Mouse (Mus musculus): ENCODE data around the gene Chrna9. TPM values are rescaled to one million over a fixed set of nuclear protein-coding genes. Genes with fewer than 3 reads are reported as not detected.

The Chrna9 gene
- total and polyA plus RNA-seq, 2 experiments from 2014 or later = 6.9 TPM; not detected in 1

DNA sequence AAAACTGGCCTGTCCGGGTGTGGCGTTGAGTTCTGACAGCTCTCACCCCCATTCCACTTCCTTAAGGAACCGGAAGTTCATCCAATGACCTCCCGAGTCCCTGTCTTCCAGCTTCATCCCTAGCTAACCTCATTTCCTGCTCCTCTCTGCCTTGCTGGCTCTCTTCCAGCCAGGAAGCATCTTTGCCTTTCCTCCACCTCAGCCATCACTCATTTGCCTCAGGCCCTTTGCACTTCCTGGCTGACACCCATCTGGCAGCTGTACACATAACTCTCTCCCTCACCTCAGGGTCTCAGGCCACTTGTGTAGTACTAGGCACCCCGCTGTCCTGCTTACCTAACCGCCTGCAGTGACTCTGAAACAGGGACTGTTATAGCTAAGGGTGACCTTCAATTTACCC lies 59.9 kb downstream of the Chrna9 start:
- Histone ChIP-seq H3K9me3 (replicated peaks; ENCODE audit: control insufficient read depth, low read length) (no peaks in the 10 kb centered on the region), H3K4me1 (ENCODE audit: control insufficient read depth, insufficient read depth) (no peaks in the 10 kb centered on the region), H3K27ac (ENCODE audit: low read depth) (no peak overlapping the region), H3K4me3 (ENCODE audit: low read depth, low read length) (no peak overlapping the region), H3K27me3 (ENCODE audit: control insufficient read depth, insufficient read depth, low read length) (no peaks in the 10 kb centered on the region), H3K9ac (replicated peaks; ENCODE audit: low read depth, low read length) (no peak overlapping the region), H3K4me2 (ENCODE audit: low read depth, low read length) (no peak overlapping the region), H3K36me3 (replicated peaks; ENCODE audit: control insufficient read depth, insufficient read depth, low read length) (no peaks in the 10 kb centered on the region)
- DNase-seq (ENCODE audit: low spot score) = no peak
- ATAC-seq (ENCODE audit: insufficient read depth, low read depth) = no peak
- TF ChIP-seq CTCF (IDR thresholded peaks at IDR 0.05; ENCODE audit: low read depth) = no peak
- no peak for TF ChIP-seq EP300 (IDR thresholded peaks at IDR 0.05; ENCODE audit: low read depth)
- WGBS = 60% methylated on average over 6 of the region's 6 CpGs

DNA sequence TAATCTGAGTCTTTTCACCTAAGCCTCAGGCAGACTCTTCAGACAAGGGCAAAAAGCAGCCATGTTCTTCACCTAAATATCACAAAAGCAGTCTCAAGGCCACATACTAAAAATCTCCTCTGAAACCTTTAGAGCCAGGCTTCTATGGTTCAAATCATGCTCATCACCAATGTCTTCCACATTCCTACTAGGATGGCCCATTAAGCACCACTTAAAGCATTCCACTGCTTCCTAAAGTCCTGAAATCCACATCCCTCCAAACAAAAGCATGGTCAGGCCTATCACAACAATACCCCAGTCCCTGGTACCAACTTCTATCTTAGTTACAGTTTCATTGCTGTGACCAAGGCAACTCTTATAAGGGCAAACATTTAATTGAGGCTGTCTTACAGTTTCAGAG lies 63.1 kb downstream of the Chrna9 start:
- DNase-seq (ENCODE audit: low spot score) (no peak), ATAC-seq (ENCODE audit: insufficient read depth, low read depth) (no peak)
- TF ChIP-seq CTCF (IDR thresholded peaks at IDR 0.05; ENCODE audit: low read depth) (no peak), EP300 (IDR thresholded peaks at IDR 0.05; ENCODE audit: low read depth) (no peak)
- Histone ChIP-seq H3K27ac (ENCODE audit: low read depth) (no peak overlapping the region), H3K9me3 (replicated peaks; ENCODE audit: control insufficient read depth, low read length) (no peaks in the 10 kb centered on the region), H3K27me3 (ENCODE audit: control insufficient read depth, insufficient read depth, low read length) (no peaks in the 10 kb centered on the region), H3K4me1 (ENCODE audit: control insufficient read depth, insufficient read depth) (no peaks in the 10 kb centered on the region), H3K4me2 (ENCODE audit: low read depth, low read length) (no peak overlapping the region), H3K9ac (replicated peaks; ENCODE audit: low read depth, low read length) (no peak overlapping the region), H3K4me3 (ENCODE audit: low read depth, low read length) (no peak overlapping the region), H3K36me3 (replicated peaks; ENCODE audit: control insufficient read depth, insufficient read depth, low read length) (no peaks in the 10 kb centered on the region)

DNA sequence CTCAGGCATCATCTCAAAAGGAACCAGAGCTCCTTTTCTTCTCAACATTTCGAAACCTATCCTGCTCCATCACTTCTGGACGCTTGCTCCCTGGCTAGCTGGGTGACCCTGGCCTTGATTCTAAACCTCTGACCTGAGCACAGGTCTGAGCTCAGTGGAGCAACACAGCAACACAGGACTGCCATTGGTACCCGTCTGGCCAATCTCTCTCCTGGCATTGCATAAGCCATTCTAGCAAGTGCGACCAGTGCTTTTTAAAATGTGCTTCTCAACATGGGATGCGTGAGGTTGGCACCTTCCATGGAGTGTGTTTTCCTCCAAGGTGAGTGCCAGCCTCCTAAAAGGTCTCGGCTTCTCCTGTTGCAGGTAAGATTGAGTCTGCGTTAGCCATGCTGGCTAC lies 64.4 kb downstream of the Chrna9 start:
- H3K27me3 ChIP-seq (ENCODE audit: control insufficient read depth, insufficient read depth, low read length) = no peaks in the 10 kb centered on the region
- H3K4me1 ChIP-seq (ENCODE audit: control insufficient read depth, insufficient read depth) = no peaks in the 10 kb centered on the region
- H3K4me2 ChIP-seq (ENCODE audit: low read depth, low read length) = no peak overlapping the region
- TF ChIP-seq CTCF (IDR thresholded peaks at IDR 0.05; ENCODE audit: low read depth) = no peak
- no peak for TF ChIP-seq EP300 (IDR thresholded peaks at IDR 0.05; ENCODE audit: low read depth)
- WGBS = 72% methylated on average over 7 of the region's 7 CpGs
- no peak overlapping the region for H3K4me3 ChIP-seq (ENCODE audit: low read depth, low read length)
- no peak for DNase-seq (ENCODE audit: low spot score)
- no peaks in the 10 kb centered on the region for H3K36me3 ChIP-seq (replicated peaks; ENCODE audit: control insufficient read depth, insufficient read depth, low read length)
- no peak for ATAC-seq (ENCODE audit: insufficient read depth, low read depth)
- no peaks in the 10 kb centered on the region for H3K9me3 ChIP-seq (replicated peaks; ENCODE audit: control insufficient read depth, low read length)
- H3K9ac ChIP-seq (replicated peaks; ENCODE audit: low read depth, low read length) = no peak overlapping the region
- no peak overlapping the region for H3K27ac ChIP-seq (ENCODE audit: low read depth)

DNA sequence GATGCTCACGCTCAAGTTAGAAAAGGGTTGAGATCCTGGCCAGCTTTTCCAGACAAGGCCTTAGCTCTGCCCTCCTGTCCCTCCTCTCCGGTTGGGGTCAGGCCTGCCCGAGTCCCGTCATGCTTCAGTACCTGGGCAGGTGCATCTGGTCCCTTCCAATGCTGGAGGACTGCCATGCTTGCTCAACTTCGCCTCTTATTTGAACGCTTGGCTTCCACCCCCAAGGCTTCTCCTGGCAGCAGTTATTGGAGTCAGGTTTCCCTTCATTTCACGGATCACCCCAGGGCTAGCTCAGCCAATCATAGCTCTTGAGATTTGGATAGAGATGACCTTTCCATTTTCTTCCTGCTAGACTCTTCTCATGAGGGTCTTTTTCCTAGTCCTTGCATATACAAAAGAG lies 65.4 kb downstream of the Chrna9 start:
- Histone ChIP-seq H3K36me3 (replicated peaks; ENCODE audit: control insufficient read depth, insufficient read depth, low read length) (no peaks in the 10 kb centered on the region), H3K27ac (ENCODE audit: low read depth) (no peak overlapping the region), H3K4me2 (ENCODE audit: low read depth, low read length) (no peak overlapping the region), H3K4me1 (ENCODE audit: control insufficient read depth, insufficient read depth) (0 out of 2 replicates have a peak, but pooled peaks cover 3% of the 10 kb centered on the region), H3K4me3 (ENCODE audit: low read depth, low read length) (no peak overlapping the region), H3K27me3 (ENCODE audit: control insufficient read depth, insufficient read depth, low read length) (no peaks in the 10 kb centered on the region), H3K9ac (replicated peaks; ENCODE audit: low read depth, low read length) (no peak overlapping the region), H3K9me3 (replicated peaks; ENCODE audit: control insufficient read depth, low read length) (no peaks in the 10 kb centered on the region)
- no peak for ATAC-seq (ENCODE audit: insufficient read depth, low read depth)
- TF ChIP-seq EP300 (IDR thresholded peaks at IDR 0.05; ENCODE audit: low read depth) (no peak), CTCF (IDR thresholded peaks at IDR 0.05; ENCODE audit: low read depth) (no peak)
- DNase-seq (ENCODE audit: low spot score) = no peak
- WGBS = 82% methylated on average over 7 of the region's 7 CpGs

DNA sequence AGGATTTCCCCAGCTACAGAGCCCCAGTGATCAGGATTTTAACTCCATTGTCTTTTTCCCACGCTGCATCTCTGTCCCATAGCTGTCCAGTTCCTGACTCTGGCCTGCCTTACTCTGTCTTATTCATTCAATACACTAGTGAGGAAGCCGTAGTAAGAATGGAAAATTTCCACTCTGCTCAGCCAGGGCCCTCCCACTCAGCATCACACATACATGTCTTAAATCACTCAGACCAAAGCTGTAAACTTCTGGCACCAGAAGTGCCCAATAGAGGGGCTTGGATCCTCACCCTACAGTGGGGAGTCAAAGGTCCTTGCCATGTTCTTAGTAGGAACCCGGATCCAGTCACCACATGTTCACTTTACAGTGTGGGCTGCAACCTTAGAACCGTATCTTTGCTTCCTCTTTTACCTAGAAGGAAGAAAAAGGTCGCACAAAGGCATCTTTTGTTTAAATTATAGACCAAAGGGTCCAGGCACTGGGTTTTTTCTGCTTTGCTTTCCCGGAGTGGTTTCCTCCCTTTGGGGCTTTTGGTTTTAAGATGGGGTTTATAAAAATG lies 65.9 kb downstream of the Chrna9 start:
- TF ChIP-seq EP300 (IDR thresholded peaks at IDR 0.05; ENCODE audit: low read depth) (no peak), CTCF (IDR thresholded peaks at IDR 0.05; ENCODE audit: low read depth) (no peak)
- Histone ChIP-seq H3K4me2 (ENCODE audit: low read depth, low read length) (no peak overlapping the region), H3K9me3 (replicated peaks; ENCODE audit: control insufficient read depth, low read length) (no peaks in the 10 kb centered on the region), H3K27me3 (ENCODE audit: control insufficient read depth, insufficient read depth, low read length) (no peaks in the 10 kb centered on the region), H3K4me3 (ENCODE audit: low read depth, low read length) (no peak overlapping the region), H3K9ac (replicated peaks; ENCODE audit: low read depth, low read length) (no peak overlapping the region), H3K27ac (ENCODE audit: low read depth) (no peak overlapping the region), H3K36me3 (replicated peaks; ENCODE audit: control insufficient read depth, insufficient read depth, low read length) (no peaks in the 10 kb centered on the region), H3K4me1 (ENCODE audit: control insufficient read depth, insufficient read depth) (0 out of 2 replicates have a peak, but pooled peaks cover 3% of the 10 kb centered on the region)
- WGBS = 56% methylated on average over 6 of the region's 6 CpGs
- DNase-seq (ENCODE audit: low spot score) (no peak), ATAC-seq (ENCODE audit: insufficient read depth, low read depth) (no peak)

DNA sequence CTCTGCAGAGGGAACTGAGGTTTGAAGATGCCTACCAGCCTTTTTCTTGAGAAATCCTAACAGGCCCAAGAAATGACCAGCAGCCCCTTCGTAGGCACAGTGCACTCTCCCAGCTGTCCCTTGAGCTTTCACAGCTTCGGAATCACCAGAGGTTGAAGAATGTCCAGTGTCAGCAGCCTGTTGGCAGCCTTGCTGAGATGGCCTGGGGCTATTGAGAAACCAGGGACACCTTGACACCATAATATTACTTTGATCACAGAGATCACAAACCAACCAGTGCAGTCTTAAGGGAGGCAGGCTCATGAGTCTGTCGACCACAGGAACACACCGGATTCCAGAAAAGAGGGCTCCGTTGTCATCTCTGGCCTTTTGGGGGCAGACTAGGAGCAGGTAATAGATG lies 66.5 kb downstream of the Chrna9 start:
- no peak for TF ChIP-seq CTCF (IDR thresholded peaks at IDR 0.05; ENCODE audit: low read depth)
- 65% methylated on average over 5 of the region's 5 CpGs for WGBS
- H3K9me3 ChIP-seq (replicated peaks; ENCODE audit: control insufficient read depth, low read length) = no peaks in the 10 kb centered on the region
- no peaks in the 10 kb centered on the region for H3K27me3 ChIP-seq (ENCODE audit: control insufficient read depth, insufficient read depth, low read length)
- H3K4me1 ChIP-seq (ENCODE audit: control insufficient read depth, insufficient read depth) = 0 out of 2 replicates have a peak, but pooled peaks cover 3% of the 10 kb centered on the region
- H3K27ac ChIP-seq (ENCODE audit: low read depth) = no peak overlapping the region
- no peak overlapping the region for H3K4me3 ChIP-seq (ENCODE audit: low read depth, low read length)
- no peak overlapping the region for H3K9ac ChIP-seq (replicated peaks; ENCODE audit: low read depth, low read length)
- no peaks in the 10 kb centered on the region for H3K36me3 ChIP-seq (replicated peaks; ENCODE audit: control insufficient read depth, insufficient read depth, low read length)
- no peak overlapping the region for H3K4me2 ChIP-seq (ENCODE audit: low read depth, low read length)
- DNase-seq (ENCODE audit: low spot score) (no peak), ATAC-seq (ENCODE audit: insufficient read depth, low read depth) (no peak)
